Mouse (Mus musculus): Measurements from ENCODE around the gene Kcnc1. TPM values are rescaled to one million over a fixed set of nuclear protein-coding genes. Genes with fewer than 3 reads are reported as not detected.

Gene Kcnc1
- total RNA-seq, 2 experiments from 2014 or later: 38.9 to 66.6 TPM

- peak overlapping the region; percentile 89 for H3K27ac ChIP-seq
- intact Hi-C loops (cut with DNase I): loop anchor here (5.0 kb wide), 1 partner anchor 85 kb away; no protein-coding TSS in a partner anchor
- DNase-seq: peak; percentile 71
- H3K4me3 ChIP-seq: peak overlapping the region; percentile 82
- peak; percentile 52 for TF ChIP-seq CTCF (IDR thresholded peaks at IDR 0.05)
Measured at GRCm38 (mm10) chr7:46396928-46397731, 833 bp downstream of the Kcnc1 start.

GRCm38 (mm10) chr7:46397732-46398333, 1.5 kb downstream of the Kcnc1 start:
- intact Hi-C loops (cut with DNase I): loop anchor here (5.0 kb wide), 1 partner anchor 84 kb away; no protein-coding TSS in a partner anchor
- TF ChIP-seq CTCF (IDR thresholded peaks at IDR 0.05): no peak
- peak overlapping the region; percentile 89 for H3K27ac ChIP-seq
- H3K4me3 ChIP-seq: peak overlapping the region; percentile 82
- peak; percentile 67 for DNase-seq

GRCm38 (mm10) chr7:46398612-46399011, 2.3 kb downstream of the Kcnc1 start:
- Histone ChIP-seq H3K27ac (peak overlapping the region; percentile 89), H3K4me3 (peak overlapping the region; percentile 82)
- DNase-seq: no peak
- no peak for TF ChIP-seq CTCF (IDR thresholded peaks at IDR 0.05)
- intact Hi-C loops (cut with DNase I): loop anchor here (5.0 kb wide), 1 partner anchor 84 kb away; no protein-coding TSS in a partner anchor

GRCm38 (mm10) chr7:46399676-46400075, 3.4 kb downstream of the Kcnc1 start:
- DNase-seq: no peak
- no peak for TF ChIP-seq CTCF (IDR thresholded peaks at IDR 0.05)
- Histone ChIP-seq H3K4me3 (peak overlapping the region; percentile 82), H3K27ac (peak overlapping the region; percentile 89)
- intact Hi-C loops (cut with DNase I): loop anchor here (5.0 kb wide), 1 partner anchor 83 kb away; no protein-coding TSS in a partner anchor

- TF ChIP-seq CTCF (IDR thresholded peaks at IDR 0.05): no peak
- H3K4me3 ChIP-seq: peak overlapping the region; percentile 82
- DNase-seq: peak; percentile 32
- peak overlapping the region; percentile 89 for H3K27ac ChIP-seq
- intact Hi-C loops (cut with DNase I): no loop called here
Measured at GRCm38 (mm10) chr7:46400346-46400745, 4.0 kb downstream of the Kcnc1 start.

GRCm38 (mm10) chr7:46401371-46402180, 5.3 kb downstream of the Kcnc1 start:
- DNase-seq: no peak

GRCm38 (mm10) chr7:46403616-46404485, 7.6 kb downstream of the Kcnc1 start:
- TF ChIP-seq CTCF (IDR thresholded peaks at IDR 0.05): no peak
- intact Hi-C loops (cut with DNase I): no loop called here
- peak; percentile 93 for DNase-seq
- Histone ChIP-seq H3K4me3 (peak overlapping the region; percentile 15; the same call in 1 of the 2 replicates), H3K27ac (peak overlapping the region; percentile 96)

More at GRCm38 (mm10) chr7:46401371-46402180, 5.3 kb downstream of the Kcnc1 start:
- peak overlapping the region; percentile 33 for H3K4me3 ChIP-seq
- intact Hi-C loops (cut with DNase I): no loop called here
- no peak for TF ChIP-seq CTCF (IDR thresholded peaks at IDR 0.05)
- H3K27ac ChIP-seq: peak overlapping the region; percentile 96

- DNase-seq: no peak
- no peak overlapping the region; the same call in 1 of the 2 replicates for H3K4me3 ChIP-seq
- intact Hi-C loops (cut with DNase I): no loop called here
- no peak for TF ChIP-seq CTCF (IDR thresholded peaks at IDR 0.05)
- peak overlapping the region; percentile 96 for H3K27ac ChIP-seq
Measured at GRCm38 (mm10) chr7:46404756-46405155, 8.5 kb downstream of the Kcnc1 start.

- Histone ChIP-seq H3K4me3 (peak overlapping the region; percentile 13; the same call in 1 of the 2 replicates), H3K27ac (peak overlapping the region; percentile 96)
- peak; percentile 85 for DNase-seq
- no peak for TF ChIP-seq CTCF (IDR thresholded peaks at IDR 0.05)
- intact Hi-C loops (cut with DNase I): no loop called here
Measured at GRCm38 (mm10) chr7:46408606-46409005, 12.3 kb downstream of the Kcnc1 start.

- intact Hi-C loops (cut with DNase I): no loop called here
- TF ChIP-seq CTCF (IDR thresholded peaks at IDR 0.05): no peak
- H3K27ac ChIP-seq: peak overlapping the region; percentile 96
- H3K4me3 ChIP-seq: peak overlapping the region; percentile 13; the same call in 1 of the 2 replicates
- peak; percentile 68 for DNase-seq
Measured at GRCm38 (mm10) chr7:46409204-46409789, 13.0 kb downstream of the Kcnc1 start.

- peak; percentile 79 for DNase-seq
- intact Hi-C loops (cut with DNase I): no loop called here
- no peak overlapping the region; the same call in 1 of the 2 replicates for H3K4me3 ChIP-seq
- no peak for TF ChIP-seq CTCF (IDR thresholded peaks at IDR 0.05)
- H3K27ac ChIP-seq: peak overlapping the region; percentile 96
Measured at GRCm38 (mm10) chr7:46410727-46411126, 14.4 kb downstream of the Kcnc1 start.
